Mouse (Mus musculus) liver, embryonic 11.5 days (tissue): ENCODE measurements at regions not wholly inside any gene's neighbourhood (a gene's known extent, or its start where the extent isn't known, plus 50 kb on each side); places are given as distances from the start of the nearest gene placed in this dataset.

Experiments used
- ATAC-seq: fragments of 200-750 bp; cut with Nextera tagmentation; replicated peaks from 2 replicates; pipeline ENCODE4 v1.8.0; 2017; ENCODE audit warnings: moderate number of reproducible peaks, mild to moderate bottlenecking, moderate TSS enrichment, moderate library complexity; ENCODE audit not compliant: low FRiP score
- DNase-seq: peaks from one replicate; pipeline ENCODE4 v3.0.0-alpha.2; 2017; ENCODE audit warnings: low spot score
- H3K27ac ChIP-seq: fragments of 300-500 bp; sonication (generic); 2 replicates; pipeline ENCODE4 v1.5.1; 2014; ENCODE audit warnings: mild to moderate bottlenecking, low read depth, low read length, control low read depth
- H3K27me3 ChIP-seq: fragments of 300-500 bp; sonication (generic); replicated peaks from 2 replicates; pipeline ENCODE4 v1.6.1; 2014; ENCODE audit warnings: low read length, mixed read lengths; ENCODE audit not compliant: control insufficient read depth, insufficient read depth
- H3K36me3 ChIP-seq: fragments of 300-500 bp; sonication (generic); 2 replicates; pipeline ENCODE4 v1.6.1; 2014; ENCODE audit warnings: mild to moderate bottlenecking, low read length, moderate library complexity, mixed read lengths; ENCODE audit not compliant: control insufficient read depth, insufficient read depth
- H3K4me1 ChIP-seq: fragments of 300-500 bp; sonication (generic); replicated peaks from 2 replicates; pipeline ENCODE4 v1.6.1; 2014; ENCODE audit warnings: low read length, mixed read lengths; ENCODE audit not compliant: control insufficient read depth, insufficient read depth
- H3K4me2 ChIP-seq: fragments of 300-500 bp; sonication (generic); 2 replicates; pipeline ENCODE4 v1.6.1; 2014; ENCODE audit warnings: mild to moderate bottlenecking, control low read depth, moderate library complexity
- H3K4me3 ChIP-seq: fragments of 300-500 bp; sonication (generic); 2 replicates; pipeline ENCODE4 v1.5.1; 2014; ENCODE audit warnings: low read depth, low read length, control low read depth
- H3K9ac ChIP-seq: fragments of 300-500 bp; sonication (generic); 2 replicates; pipeline ENCODE4 v1.6.1; 2014; ENCODE audit warnings: low read depth, low read length, control low read depth
- H3K9me3 ChIP-seq: fragments of 300-500 bp; sonication (generic); 2 replicates; pipeline ENCODE4 v1.6.1; 2016; ENCODE audit warnings: low read length, inconsistent platforms, mixed read lengths; ENCODE audit not compliant: control insufficient read depth
- WGBS: fragments of 180-500 bp; shearing (Covaris S2); extraction: QIAGEN DNeasy Blood & Tissue Kit; methylation state at CpG from one replicate; pipeline ENCODE4 v1.1.7; 2014; 5-methylcytosine and 5-hydroxymethylcytosine counted together

- H3K27ac ChIP-seq: no peak overlapping the region
- H3K4me1 ChIP-seq: no peaks in the 10 kb centered on the region
- no peaks in the 10 kb centered on the region for H3K9me3 ChIP-seq
- H3K36me3 ChIP-seq: no peaks in the 10 kb centered on the region
- DNase-seq: no peak
- ATAC-seq: no peak
- H3K27me3 ChIP-seq: no peaks in the 10 kb centered on the region
- no peak overlapping the region for H3K4me3 ChIP-seq
- no peak overlapping the region for H3K4me2 ChIP-seq
- H3K9ac ChIP-seq: no peak overlapping the region
- 82% methylated on average over 5 of the region's 5 CpGs for WGBS
These were observed 62.9 kb upstream of the Boc start for GRCm38 (mm10) chr16:44621573-44621972.

DNA sequence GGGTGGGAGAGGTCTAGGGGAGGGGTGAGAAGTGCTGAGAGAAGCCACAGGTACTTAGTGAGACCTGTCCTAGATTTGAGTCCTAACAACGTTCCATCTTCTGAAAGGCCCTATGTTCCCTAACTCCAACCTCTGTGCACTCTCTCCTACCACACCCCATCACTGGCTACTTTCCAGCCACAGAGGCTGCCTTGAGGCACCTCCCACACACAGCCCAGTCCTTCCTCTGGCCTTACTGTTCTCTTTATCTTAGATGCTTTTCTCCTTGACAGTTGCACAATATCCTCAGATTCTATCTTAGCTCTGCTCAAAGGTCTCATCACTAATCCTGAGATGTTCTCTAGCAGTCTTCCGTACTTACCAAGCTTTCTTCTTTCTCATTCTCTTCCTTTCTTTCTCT lies 61.8 kb upstream of the Boc start:
- Histone ChIP-seq H3K4me1 (no peaks in the 10 kb centered on the region), H3K9ac (no peak overlapping the region), H3K4me2 (no peak overlapping the region), H3K27me3 (no peaks in the 10 kb centered on the region), H3K4me3 (no peak overlapping the region), H3K9me3 (no peaks in the 10 kb centered on the region), H3K36me3 (no peaks in the 10 kb centered on the region), H3K27ac (no peak overlapping the region)
- WGBS: 75% methylated on average over 2 of the region's 2 CpGs
- ATAC-seq (no peak), DNase-seq (no peak)

- no peak overlapping the region for H3K4me3 ChIP-seq
- WGBS: 86% methylated on average over 4 of the region's 4 CpGs
- no peak overlapping the region for H3K4me2 ChIP-seq
- H3K9me3 ChIP-seq: no peaks in the 10 kb centered on the region
- no peak overlapping the region for H3K9ac ChIP-seq
- no peak for ATAC-seq
- no peak for DNase-seq
- no peaks in the 10 kb centered on the region for H3K4me1 ChIP-seq
- H3K27me3 ChIP-seq: no peaks in the 10 kb centered on the region
- H3K36me3 ChIP-seq: no peaks in the 10 kb centered on the region
- no peak overlapping the region for H3K27ac ChIP-seq
These were observed 60.9 kb upstream of the Boc start for GRCm38 (mm10) chr16:44619476-44620103.

DNA sequence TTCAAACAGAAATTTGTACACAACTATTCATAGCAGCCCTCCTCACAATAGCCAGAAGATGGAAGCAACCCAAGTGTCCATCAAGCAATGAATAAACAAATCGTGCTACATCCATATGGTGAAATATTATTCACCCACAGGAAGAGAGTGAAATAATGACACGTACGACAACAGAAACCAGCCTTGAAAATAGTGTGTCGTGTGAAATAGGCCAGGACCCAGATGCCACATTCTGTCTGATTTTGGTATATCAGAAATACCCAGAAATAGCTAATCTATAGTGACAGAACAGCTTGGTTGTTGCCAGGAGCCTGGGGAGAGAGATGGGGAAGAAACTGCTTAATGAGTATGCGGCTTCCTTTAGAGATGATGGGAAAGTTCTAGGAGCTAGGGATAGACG lies 58.3 kb upstream of the Boc start:
- H3K9ac ChIP-seq: no peak overlapping the region
- H3K9me3 ChIP-seq: no peaks in the 10 kb centered on the region
- no peaks in the 10 kb centered on the region for H3K36me3 ChIP-seq
- H3K4me3 ChIP-seq: no peak overlapping the region
- DNase-seq: no peak
- H3K4me1 ChIP-seq: no peaks in the 10 kb centered on the region
- H3K27ac ChIP-seq: no peak overlapping the region
- H3K4me2 ChIP-seq: no peak overlapping the region
- no peaks in the 10 kb centered on the region for H3K27me3 ChIP-seq
- WGBS: 76% methylated on average over 6 of the region's 6 CpGs
- no peak for ATAC-seq

DNA sequence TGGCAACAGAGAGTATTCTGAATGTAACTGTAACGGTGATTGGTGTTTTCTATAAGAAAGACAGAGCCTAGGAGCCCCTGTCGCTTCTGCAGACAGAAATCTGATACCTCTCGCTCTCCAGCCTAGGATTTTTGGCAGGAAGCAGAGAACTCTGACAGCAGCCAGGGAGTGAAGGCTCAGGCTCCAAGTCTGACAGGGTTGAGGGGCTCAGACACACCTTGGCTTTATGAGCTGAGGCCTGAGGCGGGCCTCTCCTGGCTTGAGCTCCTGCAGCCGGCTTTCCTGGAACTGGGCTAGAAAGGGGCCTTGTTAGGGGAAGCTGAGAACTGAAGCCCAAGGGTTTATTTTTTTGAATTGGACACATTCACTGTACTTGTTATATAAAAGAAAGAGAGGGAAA lies 57.7 kb upstream of the Boc start:
- no peaks in the 10 kb centered on the region for H3K36me3 ChIP-seq
- H3K4me3 ChIP-seq: no peak overlapping the region
- no peak overlapping the region for H3K9ac ChIP-seq
- 39% methylated on average over 5 of the region's 5 CpGs for WGBS
- no peak overlapping the region for H3K27ac ChIP-seq
- H3K9me3 ChIP-seq: no peaks in the 10 kb centered on the region
- DNase-seq (no peak), ATAC-seq (no peak)
- no peaks in the 10 kb centered on the region for H3K27me3 ChIP-seq
- no peak overlapping the region for H3K4me2 ChIP-seq
- no peaks in the 10 kb centered on the region for H3K4me1 ChIP-seq

DNA sequence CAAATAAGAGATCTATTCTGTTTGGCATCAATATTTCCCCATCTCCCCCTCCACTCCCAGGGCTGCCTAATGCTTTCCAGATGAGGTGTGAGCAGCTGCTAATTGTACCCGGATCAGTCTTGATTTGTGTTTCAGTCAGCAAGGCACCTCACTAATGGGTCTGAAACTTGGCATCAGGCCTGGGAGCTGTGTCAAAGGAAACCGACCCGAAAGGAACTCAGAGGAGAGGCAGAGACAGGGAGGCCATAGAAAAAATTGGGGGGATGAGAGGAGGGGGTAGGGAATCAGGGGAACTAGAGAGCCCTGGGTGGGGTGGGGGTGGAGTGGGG lies 57.1 kb upstream of the Boc start:
- ATAC-seq (no peak), DNase-seq (no peak)
- no peaks in the 10 kb centered on the region for H3K27me3 ChIP-seq
- H3K4me1 ChIP-seq: no peaks in the 10 kb centered on the region
- no peak overlapping the region for H3K9ac ChIP-seq
- H3K36me3 ChIP-seq: no peaks in the 10 kb centered on the region
- no peak overlapping the region for H3K4me2 ChIP-seq
- WGBS: 52% methylated on average over 3 of the region's 3 CpGs
- no peaks in the 10 kb centered on the region for H3K9me3 ChIP-seq
- H3K4me3 ChIP-seq: no peak overlapping the region
- H3K27ac ChIP-seq: no peak overlapping the region

- H3K9me3 ChIP-seq: no peaks in the 10 kb centered on the region
- 57% methylated on average over 9 of the region's 9 CpGs for WGBS
- H3K27ac ChIP-seq: no peak overlapping the region
- H3K27me3 ChIP-seq: no peaks in the 10 kb centered on the region
- ATAC-seq (no peak), DNase-seq (no peak)
- H3K9ac ChIP-seq: no peak overlapping the region
- no peaks in the 10 kb centered on the region for H3K36me3 ChIP-seq
- H3K4me3 ChIP-seq: no peak overlapping the region
- H3K4me1 ChIP-seq: no peaks in the 10 kb centered on the region
- no peak overlapping the region for H3K4me2 ChIP-seq
These were observed 56.6 kb upstream of the Boc start for GRCm38 (mm10) chr16:44615172-44615877.

GRCm38 (mm10) chr16:44614235-44614634 lies 55.5 kb upstream of the Boc start:
- Histone ChIP-seq H3K36me3 (no peaks in the 10 kb centered on the region), H3K4me1 (no peaks in the 10 kb centered on the region), H3K4me2 (no peak overlapping the region), H3K27me3 (no peaks in the 10 kb centered on the region), H3K9ac (no peak overlapping the region), H3K27ac (no peak overlapping the region), H3K4me3 (no peak overlapping the region), H3K9me3 (no peaks in the 10 kb centered on the region)
- 86% methylated on average over 5 of the region's 5 CpGs for WGBS
- DNase-seq (no peak), ATAC-seq (no peak)

GRCm38 (mm10) chr16:44612676-44613075 lies 54.0 kb upstream of the Boc start:
- H3K9ac ChIP-seq: no peak overlapping the region
- H3K4me1 ChIP-seq: no peaks in the 10 kb centered on the region
- no peak overlapping the region for H3K27ac ChIP-seq
- no peaks in the 10 kb centered on the region for H3K27me3 ChIP-seq
- no peak overlapping the region for H3K4me2 ChIP-seq
- no peaks in the 10 kb centered on the region for H3K36me3 ChIP-seq
- H3K4me3 ChIP-seq: no peak overlapping the region
- no peak for DNase-seq
- ATAC-seq: no peak
- 79% methylated on average over 5 of the region's 5 CpGs for WGBS
- no peaks in the 10 kb centered on the region for H3K9me3 ChIP-seq
